Mouse (Mus musculus): ENCODE data around the gene Syt14. TPM values are rescaled to one million over a fixed set of nuclear protein-coding genes. Genes with fewer than 3 reads are reported as not detected.
A peak's percentile ranks its signal among the peaks of the same experiment; 100 is the strongest.

Gene Syt14
- polyA plus RNA-seq, 1 experiment from 2014 or later = 5.8 TPM

DNA sequence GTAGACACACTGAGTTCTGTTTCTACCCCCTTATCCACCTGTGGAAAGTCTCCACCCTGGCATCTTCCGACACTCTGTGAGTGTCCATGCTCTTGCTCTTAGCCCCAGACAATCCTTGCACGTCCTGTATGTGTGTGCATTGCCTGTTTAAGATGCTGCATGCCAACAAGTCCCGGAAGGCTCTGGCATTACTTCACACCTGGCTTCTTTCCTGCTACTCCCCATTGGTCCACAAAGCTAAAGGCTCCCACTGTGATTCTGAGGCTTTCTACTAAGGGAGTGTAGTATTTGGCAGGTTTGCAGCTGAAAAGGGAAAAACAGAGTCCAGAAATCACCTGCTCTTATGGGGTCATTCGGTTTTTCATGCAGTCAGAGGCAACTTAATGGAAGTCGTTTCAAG lies 162.7 kb downstream of the Syt14 start:
- WGBS = 69% methylated on average over 5 of the region's 5 CpGs
- Histone ChIP-seq H3K36me3 (ENCODE audit: control insufficient read depth, insufficient read depth, low read length) (no peaks in the 10 kb centered on the region), H3K27ac (replicated peaks; ENCODE audit: low read depth, low read length) (no peak overlapping the region), H3K27me3 (ENCODE audit: control insufficient read depth, insufficient read depth, low read length) (no peaks in the 10 kb centered on the region), H3K9me3 (ENCODE audit: control insufficient read depth, low read length) (no peaks in the 10 kb centered on the region), H3K4me2 (ENCODE audit: low read depth, severe bottlenecking) (no peak overlapping the region), H3K9ac (ENCODE audit: low read length) (no peak overlapping the region), H3K4me1 (ENCODE audit: control insufficient read depth, insufficient read depth, low read length) (no peaks in the 10 kb centered on the region), H3K4me3 (ENCODE audit: low read depth, low read length) (no peak overlapping the region)
- ATAC-seq (ENCODE audit: insufficient number of reproducible peaks, low FRiP score, low TSS enrichment, low read depth) (no peak), DNase-seq (ENCODE audit: low spot score) (no peak)

DNA sequence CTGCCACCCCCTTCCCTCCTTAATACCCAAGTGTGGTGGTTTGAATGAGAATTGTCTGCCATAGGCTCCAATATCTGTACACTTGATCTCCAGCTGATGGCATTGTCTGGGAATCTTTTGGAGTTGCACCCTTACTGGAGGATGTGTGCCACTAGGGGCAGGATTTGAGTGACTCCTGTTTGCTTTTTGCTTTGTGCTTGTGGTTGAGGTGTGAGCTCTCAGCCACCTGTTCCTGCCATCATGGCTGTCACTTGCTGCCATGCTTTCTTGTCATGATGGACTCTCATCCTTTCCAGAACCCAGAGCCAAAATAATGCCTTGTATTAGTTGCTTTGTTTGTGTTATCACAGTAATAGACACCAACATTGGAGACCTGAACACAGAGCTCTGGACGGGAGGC lies 165.8 kb downstream of the Syt14 start:
- 85% methylated on average over 1 of the region's 1 CpGs for WGBS
- no peak overlapping the region for H3K4me2 ChIP-seq (ENCODE audit: low read depth, severe bottlenecking)
- ATAC-seq (ENCODE audit: insufficient number of reproducible peaks, low FRiP score, low TSS enrichment, low read depth) (no peak), DNase-seq (ENCODE audit: low spot score) (no peak)
- no peak overlapping the region for H3K9ac ChIP-seq (ENCODE audit: low read length)
- H3K4me1 ChIP-seq (ENCODE audit: control insufficient read depth, insufficient read depth, low read length) = no peaks in the 10 kb centered on the region
- H3K27me3 ChIP-seq (ENCODE audit: control insufficient read depth, insufficient read depth, low read length) = no peaks in the 10 kb centered on the region
- H3K27ac ChIP-seq (replicated peaks; ENCODE audit: low read depth, low read length) = no peak overlapping the region
- no peaks in the 10 kb centered on the region for H3K9me3 ChIP-seq (ENCODE audit: control insufficient read depth, low read length)
- no peaks in the 10 kb centered on the region for H3K36me3 ChIP-seq (ENCODE audit: control insufficient read depth, insufficient read depth, low read length)
- H3K4me3 ChIP-seq (ENCODE audit: low read depth, low read length) = no peak overlapping the region

DNA sequence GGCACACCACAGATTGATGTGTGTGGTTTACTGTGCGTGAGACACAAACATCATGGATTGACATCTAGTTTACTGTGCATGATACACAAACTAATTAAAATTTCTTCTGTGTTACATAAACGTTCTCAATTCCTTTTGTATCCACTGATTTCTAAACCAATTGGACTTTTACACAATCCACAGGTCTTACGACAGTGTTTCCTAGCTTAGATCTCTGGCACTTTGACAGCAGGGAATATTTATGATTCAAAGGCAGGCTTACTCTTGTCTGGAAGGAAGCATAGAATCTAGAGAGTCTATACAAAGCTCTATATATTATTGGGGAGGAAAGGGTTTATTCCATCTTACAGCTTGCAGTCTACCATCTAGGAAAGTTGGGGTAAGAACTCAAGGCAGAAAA lies 171.1 kb downstream of the Syt14 start:
- no peak overlapping the region for H3K9ac ChIP-seq (ENCODE audit: low read length)
- H3K4me3 ChIP-seq (ENCODE audit: low read depth, low read length) = no peak overlapping the region
- no peaks in the 10 kb centered on the region for H3K36me3 ChIP-seq (ENCODE audit: control insufficient read depth, insufficient read depth, low read length)
- no peak overlapping the region for H3K4me2 ChIP-seq (ENCODE audit: low read depth, severe bottlenecking)
- WGBS = 78% methylated on average over 3 of the region's 3 CpGs
- ATAC-seq (ENCODE audit: insufficient number of reproducible peaks, low FRiP score, low TSS enrichment, low read depth) (no peak), DNase-seq (ENCODE audit: low spot score) (no peak)
- H3K9me3 ChIP-seq (ENCODE audit: control insufficient read depth, low read length) = no peaks in the 10 kb centered on the region
- no peak overlapping the region for H3K27ac ChIP-seq (replicated peaks; ENCODE audit: low read depth, low read length)
- no peaks in the 10 kb centered on the region for H3K27me3 ChIP-seq (ENCODE audit: control insufficient read depth, insufficient read depth, low read length)
- H3K4me1 ChIP-seq (ENCODE audit: control insufficient read depth, insufficient read depth, low read length) = peaks cover 15% of the 10 kb centered on the region

DNA sequence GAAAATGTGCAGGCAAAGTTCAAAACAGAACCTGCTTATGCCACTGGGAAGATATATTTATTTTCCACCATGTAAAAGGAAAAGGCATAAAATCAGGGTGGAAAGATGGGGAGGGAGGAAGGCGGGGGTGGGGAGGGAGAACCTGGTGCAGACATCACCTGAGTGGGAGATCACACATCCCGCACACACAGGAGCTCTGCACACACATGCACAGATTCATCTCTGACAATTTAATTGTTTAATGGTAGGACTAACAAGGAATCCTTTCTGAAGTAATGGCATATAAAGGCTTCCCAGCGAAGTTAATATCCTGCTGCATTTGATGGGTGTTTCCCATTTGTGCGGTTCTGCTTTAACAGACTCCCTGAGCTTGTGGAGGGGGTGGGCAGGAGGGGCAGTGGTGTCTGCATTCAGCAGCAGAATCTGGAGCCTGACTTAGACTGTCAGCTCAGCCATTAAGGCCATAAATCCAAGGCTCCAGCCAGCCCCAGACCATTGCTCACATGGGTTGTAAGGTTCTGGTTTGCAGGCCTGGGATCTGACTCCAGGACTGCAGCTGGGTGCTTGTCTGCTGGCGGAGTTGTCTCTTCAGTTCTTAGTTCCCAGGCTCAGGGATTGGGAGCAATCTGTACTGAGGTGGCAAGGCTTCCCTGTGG lies 174.1 kb downstream of the Syt14 start:
- H3K9ac ChIP-seq (ENCODE audit: low read length) = no peak overlapping the region; the same call in 1 of the 2 replicates
- H3K4me1 ChIP-seq (ENCODE audit: control insufficient read depth, insufficient read depth, low read length) = peaks cover 17% of the 10 kb centered on the region
- ATAC-seq (ENCODE audit: insufficient number of reproducible peaks, low FRiP score, low TSS enrichment, low read depth) (peak; percentile 73), DNase-seq (ENCODE audit: low spot score) (peak; percentile 68)
- H3K36me3 ChIP-seq (ENCODE audit: control insufficient read depth, insufficient read depth, low read length) = no peaks in the 10 kb centered on the region
- H3K27ac ChIP-seq (replicated peaks; ENCODE audit: low read depth, low read length) = peak overlapping the region; percentile 76
- H3K4me2 ChIP-seq (ENCODE audit: low read depth, severe bottlenecking) = no peak overlapping the region; the same call in 1 of the 2 replicates
- no peak overlapping the region for H3K4me3 ChIP-seq (ENCODE audit: low read depth, low read length)
- H3K9me3 ChIP-seq (ENCODE audit: control insufficient read depth, low read length) = no peaks in the 10 kb centered on the region
- H3K27me3 ChIP-seq (ENCODE audit: control insufficient read depth, insufficient read depth, low read length) = no peaks in the 10 kb centered on the region
- 23% methylated on average over 5 of the region's 5 CpGs for WGBS

DNA sequence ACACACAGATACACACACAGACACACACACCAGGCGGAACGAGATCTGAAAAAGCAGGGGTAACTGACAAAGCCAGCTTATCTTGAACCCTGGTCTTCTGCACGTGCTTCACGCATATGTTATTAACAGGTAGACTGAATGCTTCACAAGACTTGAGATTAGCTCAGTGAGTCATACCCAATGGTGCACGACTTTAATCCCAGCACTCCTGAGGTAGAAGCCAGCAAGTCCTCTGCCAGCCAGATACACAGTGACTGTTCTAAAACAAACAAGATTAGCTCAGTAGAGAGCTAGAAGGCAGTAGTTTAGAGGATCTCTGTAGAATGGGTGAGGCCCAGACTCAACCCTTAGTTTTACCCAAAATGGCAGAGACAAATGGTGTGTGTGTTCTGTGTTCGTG lies 175.3 kb downstream of the Syt14 start:
- Histone ChIP-seq H3K4me1 (ENCODE audit: control insufficient read depth, insufficient read depth, low read length) (peaks cover 20% of the 10 kb centered on the region), H3K9me3 (ENCODE audit: control insufficient read depth, low read length) (no peaks in the 10 kb centered on the region), H3K27ac (replicated peaks; ENCODE audit: low read depth, low read length) (no peak overlapping the region), H3K27me3 (ENCODE audit: control insufficient read depth, insufficient read depth, low read length) (no peaks in the 10 kb centered on the region), H3K36me3 (ENCODE audit: control insufficient read depth, insufficient read depth, low read length) (no peaks in the 10 kb centered on the region), H3K9ac (ENCODE audit: low read length) (no peak overlapping the region), H3K4me2 (ENCODE audit: low read depth, severe bottlenecking) (no peak overlapping the region), H3K4me3 (ENCODE audit: low read depth, low read length) (no peak overlapping the region)
- WGBS = 73% methylated on average over 6 of the region's 6 CpGs
- ATAC-seq (ENCODE audit: insufficient number of reproducible peaks, low FRiP score, low TSS enrichment, low read depth) (no peak), DNase-seq (ENCODE audit: low spot score) (no peak)

DNA sequence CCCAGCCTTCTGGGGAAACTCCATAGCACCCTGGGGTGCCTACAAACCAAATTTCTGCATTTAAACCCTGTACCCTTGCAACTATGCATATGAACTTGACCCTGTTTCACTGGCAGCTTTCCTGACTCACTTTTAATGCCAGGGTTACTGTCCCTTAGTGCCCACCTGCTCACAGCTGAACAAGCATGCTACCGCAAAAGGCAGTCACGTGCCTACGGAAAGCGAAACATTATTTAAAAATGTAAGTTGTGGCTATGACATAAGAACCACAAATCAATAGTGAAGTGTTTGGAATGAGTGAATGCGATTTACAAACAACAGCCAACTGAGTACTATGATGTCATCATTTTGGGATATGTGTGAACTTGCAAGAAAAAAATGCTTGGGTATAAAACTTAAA lies 178.0 kb downstream of the Syt14 start:
- DNase-seq (ENCODE audit: low spot score) (no peak), ATAC-seq (ENCODE audit: insufficient number of reproducible peaks, low FRiP score, low TSS enrichment, low read depth) (no peak)
- no peaks in the 10 kb centered on the region for H3K36me3 ChIP-seq (ENCODE audit: control insufficient read depth, insufficient read depth, low read length)
- H3K4me2 ChIP-seq (ENCODE audit: low read depth, severe bottlenecking) = no peak overlapping the region
- H3K9ac ChIP-seq (ENCODE audit: low read length) = no peak overlapping the region
- no peaks in the 10 kb centered on the region for H3K27me3 ChIP-seq (ENCODE audit: control insufficient read depth, insufficient read depth, low read length)
- no peak overlapping the region for H3K27ac ChIP-seq (replicated peaks; ENCODE audit: low read depth, low read length)
- H3K4me3 ChIP-seq (ENCODE audit: low read depth, low read length) = no peak overlapping the region
- no peaks in the 10 kb centered on the region for H3K9me3 ChIP-seq (ENCODE audit: control insufficient read depth, low read length)
- 92% methylated on average over 5 of the region's 5 CpGs for WGBS
- peaks cover 36% of the 10 kb centered on the region for H3K4me1 ChIP-seq (ENCODE audit: control insufficient read depth, insufficient read depth, low read length)

DNA sequence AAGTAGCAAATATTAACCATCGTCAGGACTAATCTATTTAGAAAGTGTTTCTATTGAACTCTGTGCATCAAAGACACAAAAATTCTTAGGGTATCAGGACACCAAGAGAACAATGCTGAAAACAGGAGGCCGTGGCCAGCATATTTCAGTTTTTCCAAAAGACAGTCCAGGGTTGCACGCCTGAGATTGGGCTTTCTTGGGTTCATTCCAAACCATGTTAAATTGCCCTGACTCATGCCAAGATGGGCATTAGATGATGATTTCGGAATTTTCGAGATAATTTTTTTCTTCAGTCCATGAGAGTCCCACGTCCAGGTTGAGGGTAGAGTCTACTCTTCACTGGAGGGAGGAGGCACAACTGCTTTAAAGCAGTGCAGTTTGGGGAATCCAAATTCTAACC lies 178.6 kb downstream of the Syt14 start:
- DNase-seq (ENCODE audit: low spot score) = no peak

DNA sequence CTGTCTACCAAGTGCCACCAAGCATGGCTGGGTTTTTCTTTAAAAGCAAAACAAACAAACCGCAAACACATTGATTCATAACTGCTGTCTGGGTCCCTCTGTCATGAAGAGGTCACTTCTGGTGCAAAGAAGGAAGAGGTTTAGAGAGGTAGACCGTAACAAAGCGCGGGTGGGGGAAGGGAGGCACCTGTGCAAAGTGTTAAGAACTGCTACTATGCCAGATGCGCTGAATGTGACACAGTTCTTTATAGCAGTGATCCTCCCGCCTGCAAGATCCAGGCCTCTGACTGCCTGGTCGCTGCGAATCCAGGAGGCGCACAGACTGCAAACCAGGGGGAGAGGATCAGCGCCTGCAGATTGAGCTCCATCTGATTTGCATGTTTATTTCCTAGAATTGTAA lies 179.2 kb downstream of the Syt14 start:
- H3K9me3 ChIP-seq (ENCODE audit: control insufficient read depth, low read length) = no peaks in the 10 kb centered on the region
- no peak overlapping the region for H3K9ac ChIP-seq (ENCODE audit: low read length)
- H3K27ac ChIP-seq (replicated peaks; ENCODE audit: low read depth, low read length) = peak overlapping the region; percentile 100; the same call in 1 of the 2 replicates
- DNase-seq (ENCODE audit: low spot score) (peak; percentile 76), ATAC-seq (ENCODE audit: insufficient number of reproducible peaks, low FRiP score, low TSS enrichment, low read depth) (0 out of 2 replicates have a peak, but pooled peaks have one; percentile 24)
- H3K27me3 ChIP-seq (ENCODE audit: control insufficient read depth, insufficient read depth, low read length) = no peaks in the 10 kb centered on the region
- H3K4me2 ChIP-seq (ENCODE audit: low read depth, severe bottlenecking) = peak overlapping the region; percentile 84; the same call in 1 of the 2 replicates
- peaks cover 2% of the 10 kb centered on the region; the same call in 1 of the 2 replicates for H3K36me3 ChIP-seq (ENCODE audit: control insufficient read depth, insufficient read depth, low read length)
- peaks cover 40% of the 10 kb centered on the region for H3K4me1 ChIP-seq (ENCODE audit: control insufficient read depth, insufficient read depth, low read length)
- 6% methylated on average over 10 of the region's 10 CpGs for WGBS
- no peak overlapping the region for H3K4me3 ChIP-seq (ENCODE audit: low read depth, low read length)

More for the DNA sequence above, 178.6 kb downstream of the Syt14 start:
- Histone ChIP-seq H3K4me2 (ENCODE audit: low read depth, severe bottlenecking) (no peak overlapping the region), H3K4me3 (ENCODE audit: low read depth, low read length) (no peak overlapping the region), H3K27ac (replicated peaks; ENCODE audit: low read depth, low read length) (no peak overlapping the region), H3K9ac (ENCODE audit: low read length) (no peak overlapping the region), H3K27me3 (ENCODE audit: control insufficient read depth, insufficient read depth, low read length) (no peaks in the 10 kb centered on the region), H3K4me1 (ENCODE audit: control insufficient read depth, insufficient read depth, low read length) (peaks cover 40% of the 10 kb centered on the region), H3K36me3 (ENCODE audit: control insufficient read depth, insufficient read depth, low read length) (peaks cover 2% of the 10 kb centered on the region; the same call in 1 of the 2 replicates), H3K9me3 (ENCODE audit: control insufficient read depth, low read length) (no peaks in the 10 kb centered on the region)
- WGBS = 73% methylated on average over 6 of the region's 6 CpGs
- no peak for ATAC-seq (ENCODE audit: insufficient number of reproducible peaks, low FRiP score, low TSS enrichment, low read depth)

All from limb, embryonic 11.5 days (tissue).